Mouse (Mus musculus): Measurements from ENCODE around the gene Gm10518. TPM values are rescaled to one million over a fixed set of nuclear protein-coding genes. Genes with fewer than 3 reads are reported as not detected.
"Not testable (repeated sequence)": the region's sequence is repeated elsewhere in the genome, so short reads cannot be mapped to it uniquely, and the experiment has no call there.

The Gm10518 gene
- total and polyA plus RNA-seq, 2 experiments from 2014 or later: 0.11 to 0.89 TPM

- H3K4me3 ChIP-seq (ENCODE audit: low read length): no peak overlapping the region
- no peak overlapping the region for H3K4me2 ChIP-seq (ENCODE audit: low read depth, low read length)
- no peak overlapping the region for H3K27ac ChIP-seq
- no peak for DNase-seq (ENCODE audit: low spot score)
- no peak for ATAC-seq
- no peaks in the 10 kb centered on the region for H3K27me3 ChIP-seq (ENCODE audit: insufficient read depth, low read length)
- TF ChIP-seq CTCF (IDR thresholded peaks at IDR 0.05; ENCODE audit: low read depth): no peak
- no peaks in the 10 kb centered on the region for H3K9me3 ChIP-seq (ENCODE audit: low read length)
- H3K9ac ChIP-seq (replicated peaks; ENCODE audit: low read length): no peak overlapping the region
- no peaks in the 10 kb centered on the region for H3K36me3 ChIP-seq (ENCODE audit: insufficient read depth, low read length)
- no peaks in the 10 kb centered on the region for H3K4me1 ChIP-seq (ENCODE audit: insufficient read depth, low read length)
- whole genome bisulfite sequencing: 84% methylated on average over 3 of the region's 3 CpGs
Measured at GRCm38 (mm10) chr1:179808300-179808699, 5.1 kb downstream of the Gm10518 start.

- WGBS: 49% methylated on average over 2 of the region's 2 CpGs
- TF ChIP-seq CTCF (IDR thresholded peaks at IDR 0.05; ENCODE audit: low read depth): no peak
- no peak for ATAC-seq
Measured at GRCm38 (mm10) chr1:179813385-179813784, 10.2 kb downstream of the Gm10518 start.

GRCm38 (mm10) chr1:179814616-179815015, 11.4 kb downstream of the Gm10518 start:
- no peak overlapping the region for H3K27ac ChIP-seq
- no peak for TF ChIP-seq CTCF (IDR thresholded peaks at IDR 0.05; ENCODE audit: low read depth)
- WGBS: 87% methylated on average over 2 of the region's 2 CpGs
- ATAC-seq: no peak
- no peak overlapping the region for H3K9ac ChIP-seq (replicated peaks; ENCODE audit: low read length)
- no peaks in the 10 kb centered on the region for H3K27me3 ChIP-seq (ENCODE audit: insufficient read depth, low read length)
- no peaks in the 10 kb centered on the region for H3K4me1 ChIP-seq (ENCODE audit: insufficient read depth, low read length)
- H3K4me3 ChIP-seq (ENCODE audit: low read length): no peak overlapping the region
- no peak for DNase-seq (ENCODE audit: low spot score)
- no peaks in the 10 kb centered on the region for H3K36me3 ChIP-seq (ENCODE audit: insufficient read depth, low read length)
- H3K9me3 ChIP-seq (ENCODE audit: low read length): no peaks in the 10 kb centered on the region
- H3K4me2 ChIP-seq (ENCODE audit: low read depth, low read length): no peak overlapping the region

More at GRCm38 (mm10) chr1:179813385-179813784, 10.2 kb downstream of the Gm10518 start:
- H3K27ac ChIP-seq: no peak overlapping the region
- H3K27me3 ChIP-seq (ENCODE audit: insufficient read depth, low read length): no peaks in the 10 kb centered on the region
- no peak overlapping the region for H3K9ac ChIP-seq (replicated peaks; ENCODE audit: low read length)
- H3K4me1 ChIP-seq (ENCODE audit: insufficient read depth, low read length): no peaks in the 10 kb centered on the region
- no peak overlapping the region for H3K4me2 ChIP-seq (ENCODE audit: low read depth, low read length)
- no peaks in the 10 kb centered on the region for H3K9me3 ChIP-seq (ENCODE audit: low read length)
- no peak for DNase-seq (ENCODE audit: low spot score)
- H3K4me3 ChIP-seq (ENCODE audit: low read length): no peak overlapping the region
- H3K36me3 ChIP-seq (ENCODE audit: insufficient read depth, low read length): no peaks in the 10 kb centered on the region

GRCm38 (mm10) chr1:179818490-179819278, 15.5 kb downstream of the Gm10518 start:
- H3K27me3 ChIP-seq (ENCODE audit: insufficient read depth, low read length); DNase-seq (ENCODE audit: low spot score); H3K27ac ChIP-seq; H3K4me2 ChIP-seq (ENCODE audit: low read depth, low read length); H3K9ac ChIP-seq (replicated peaks; ENCODE audit: low read length); H3K36me3 ChIP-seq (ENCODE audit: insufficient read depth, low read length); H3K4me1 ChIP-seq (ENCODE audit: insufficient read depth, low read length); H3K9me3 ChIP-seq (ENCODE audit: low read length); H3K4me3 ChIP-seq (ENCODE audit: low read length); ATAC-seq: not testable (repeated sequence)
- 87% methylated on average over 11 of the region's 11 CpGs for WGBS

- Histone ChIP-seq H3K27ac (no peak overlapping the region), H3K36me3 (ENCODE audit: insufficient read depth, low read length) (no peaks in the 10 kb centered on the region), H3K27me3 (ENCODE audit: insufficient read depth, low read length) (no peaks in the 10 kb centered on the region), H3K4me1 (ENCODE audit: insufficient read depth, low read length) (no peaks in the 10 kb centered on the region), H3K9ac (replicated peaks; ENCODE audit: low read length) (no peak overlapping the region), H3K9me3 (ENCODE audit: low read length) (no peaks in the 10 kb centered on the region), H3K4me3 (ENCODE audit: low read length) (no peak overlapping the region), H3K4me2 (ENCODE audit: low read depth, low read length) (no peak overlapping the region)
- 77% methylated on average over 5 of the region's 5 CpGs for WGBS
- no peak for TF ChIP-seq CTCF (IDR thresholded peaks at IDR 0.05; ENCODE audit: low read depth)
- ATAC-seq: no peak
- no peak for DNase-seq (ENCODE audit: low spot score)
Measured at GRCm38 (mm10) chr1:179824549-179824948, 21.4 kb downstream of the Gm10518 start.

GRCm38 (mm10) chr1:179828051-179828450, 24.9 kb downstream of the Gm10518 start:
- H3K4me1 ChIP-seq (ENCODE audit: insufficient read depth, low read length): no peaks in the 10 kb centered on the region
- no peak for DNase-seq (ENCODE audit: low spot score)
- H3K4me3 ChIP-seq (ENCODE audit: low read length): no peak overlapping the region
- no peak overlapping the region for H3K4me2 ChIP-seq (ENCODE audit: low read depth, low read length)
- no peak overlapping the region for H3K9ac ChIP-seq (replicated peaks; ENCODE audit: low read length)
- ATAC-seq: no peak
- WGBS: 96% methylated on average over 5 of the region's 5 CpGs
- H3K27ac ChIP-seq: no peak overlapping the region
- no peaks in the 10 kb centered on the region for H3K36me3 ChIP-seq (ENCODE audit: insufficient read depth, low read length)
- no peak for TF ChIP-seq CTCF (IDR thresholded peaks at IDR 0.05; ENCODE audit: low read depth)
- no peaks in the 10 kb centered on the region for H3K9me3 ChIP-seq (ENCODE audit: low read length)
- H3K27me3 ChIP-seq (ENCODE audit: insufficient read depth, low read length): no peaks in the 10 kb centered on the region

GRCm38 (mm10) chr1:179828900-179829299, 25.7 kb downstream of the Gm10518 start:
- H3K27ac ChIP-seq: no peak overlapping the region
- H3K36me3 ChIP-seq (ENCODE audit: insufficient read depth, low read length): no peaks in the 10 kb centered on the region
- DNase-seq (ENCODE audit: low spot score) (no peak), ATAC-seq (no peak)
- no peaks in the 10 kb centered on the region for H3K9me3 ChIP-seq (ENCODE audit: low read length)
- TF ChIP-seq CTCF (IDR thresholded peaks at IDR 0.05; ENCODE audit: low read depth): no peak
- H3K4me3 ChIP-seq (ENCODE audit: low read length): no peak overlapping the region
- 72% methylated on average over 4 of the region's 4 CpGs for WGBS
- H3K9ac ChIP-seq (replicated peaks; ENCODE audit: low read length): no peak overlapping the region
- no peaks in the 10 kb centered on the region for H3K27me3 ChIP-seq (ENCODE audit: insufficient read depth, low read length)
- H3K4me2 ChIP-seq (ENCODE audit: low read depth, low read length): no peak overlapping the region
- H3K4me1 ChIP-seq (ENCODE audit: insufficient read depth, low read length): no peaks in the 10 kb centered on the region
